Mouse (Mus musculus) testis, adult 2 months (tissue): ENCODE results near the gene Amph.

ENCODE experiments used
- CTCF ChIP-seq: fragments of 200-500 bp; IDR thresholded peaks from 2 replicates; pipeline ENCODE4 v1.5.1; 2012; ENCODE audit warnings: low read depth, mild to moderate bottlenecking, inconsistent platforms, low read length, moderate library complexity; ENCODE audit not compliant: control insufficient read depth, insufficient read depth, insufficient replicate concordance
- POLR2A ChIP-seq: fragments of 200-500 bp; IDR thresholded peaks from 2 replicates; pipeline ENCODE4 v1.6.1; 2012; ENCODE audit warnings: low read depth, mild to moderate bottlenecking, inconsistent platforms, low read length, moderate library complexity; ENCODE audit not compliant: control insufficient read depth

DNA sequence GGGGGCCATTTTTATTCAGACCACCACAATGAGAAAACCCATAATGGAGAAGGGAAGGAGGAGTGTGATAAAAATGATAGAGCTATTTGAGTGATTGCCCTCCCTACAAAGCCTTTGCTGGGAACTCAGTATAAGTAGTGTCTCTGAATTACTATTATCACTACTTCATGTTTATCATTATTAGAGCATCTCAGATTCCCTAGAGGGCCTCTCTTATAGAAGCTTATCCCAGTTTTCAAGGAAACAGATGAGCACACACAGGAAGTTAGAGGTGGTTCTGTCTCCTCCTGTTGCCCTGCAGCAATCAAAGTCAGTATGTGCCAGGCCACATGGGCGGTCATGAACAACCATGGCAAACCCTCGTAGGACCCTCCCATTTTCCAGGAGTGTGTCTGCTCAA is 190.5 kb downstream of the Amph start:
- TF ChIP-seq POLR2A: no peak
- no peak for TF ChIP-seq CTCF
